ENCODE assay signal across 9 mouse cellular contexts in the genomic region with DNA sequence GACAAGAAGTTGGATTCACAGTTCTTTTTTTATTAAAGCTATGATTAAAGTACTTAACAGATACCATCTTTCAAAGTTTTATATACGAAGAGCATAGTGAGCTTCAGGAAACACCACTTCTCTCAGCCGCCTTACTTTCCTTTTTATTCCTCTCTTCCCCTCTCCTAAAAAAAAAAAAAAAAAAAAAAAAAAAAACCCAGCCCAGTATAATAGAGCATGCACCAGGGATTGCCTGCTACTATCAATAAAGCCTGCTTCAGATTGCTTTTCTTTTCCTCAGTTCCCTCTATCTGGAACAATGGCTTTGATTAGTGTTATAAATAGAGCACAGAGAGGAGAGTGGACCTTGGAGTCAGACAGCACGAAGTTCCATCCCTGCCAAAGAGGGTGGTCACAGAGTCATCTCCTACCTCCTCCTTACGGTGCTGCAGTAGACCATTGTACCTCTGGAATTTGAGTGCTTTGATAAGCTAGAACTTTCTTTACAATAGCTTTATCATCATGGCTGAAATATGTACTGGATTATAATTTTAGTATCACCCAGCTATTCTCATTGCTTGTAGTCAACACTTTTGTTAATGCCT. TPM values are rescaled to one million over a fixed set of nuclear protein-coding genes. Genes with fewer than 3 reads are reported as not detected.
DNase-seq lines count a peak whose midpoint lies in the region; ATAC-seq and TF ChIP-seq lines count a peak whose summit lies in the region.
"Had no signal": no experiment of that assay in that cellular context is flagged by ENCODE, and none has a peak within 500 bp of the region (broad histone marks: within the 10 kb centered on the region; RNA-seq: fewer than 3 reads in every experiment).

No protein-coding gene starts in this region.

- WGBS in kidney, adult 2 months = 41% methylated on average over 4 of the region's 4 CpGs
- WGBS in kidney, embryonic 14.5 days = 42% methylated on average over 4 of the region's 4 CpGs
- 33% methylated on average over 4 of the region's 4 CpGs for WGBS in forebrain, embryonic 15.5 days
- WGBS in midbrain, embryonic 13.5 days = 37% methylated on average over 4 of the region's 4 CpGs

- no peaks in the 10 kb centered on the region for H3K27me3 ChIP-seq in kidney, adult 2 months (replicated peaks; ENCODE audit: control insufficient read depth, insufficient read depth, low read length)
- H3K27me3 ChIP-seq in kidney, embryonic 14.5 days (ENCODE audit: control insufficient read depth, insufficient read depth, low read length) = peaks cover 6% of the 10 kb centered on the region; the same call in 1 of the 2 replicates
- H3K27me3 ChIP-seq in forebrain, embryonic 15.5 days = peaks cover 9% of the 10 kb centered on the region; the same call in 1 of the 2 replicates
- H3K27me3 ChIP-seq in midbrain, embryonic 13.5 days = peaks cover 17% of the 10 kb centered on the region

- H3K4me1 ChIP-seq in kidney, adult 2 months (ENCODE audit: control insufficient read depth, insufficient read depth, low read length) = peaks cover 9% of the 10 kb centered on the region; the same call in 1 of the 2 replicates
- H3K4me1 ChIP-seq in kidney, embryonic 14.5 days (ENCODE audit: control insufficient read depth, insufficient read depth, low read length) = peaks cover 8% of the 10 kb centered on the region
- peaks cover 43% of the 10 kb centered on the region for H3K4me1 ChIP-seq in forebrain, embryonic 15.5 days
- peaks cover 44% of the 10 kb centered on the region for H3K4me1 ChIP-seq in midbrain, embryonic 13.5 days (replicated peaks)

- no peaks in the 10 kb centered on the region for H3K9me3 ChIP-seq in kidney, embryonic 14.5 days (ENCODE audit: control insufficient read depth, low read length)
- H3K9me3 ChIP-seq in forebrain, embryonic 15.5 days = no peaks in the 10 kb centered on the region
- H3K9me3 ChIP-seq in midbrain, embryonic 13.5 days = no peaks in the 10 kb centered on the region

- H3K4me2 ChIP-seq in kidney, embryonic 14.5 days (replicated peaks; ENCODE audit: low read depth, low read length) = no peak overlapping the region
- peak overlapping the region; percentile 45 for H3K4me2 ChIP-seq in forebrain, embryonic 15.5 days (replicated peaks)
- H3K4me2 ChIP-seq in midbrain, embryonic 13.5 days (replicated peaks) = peak overlapping the region; percentile 65

- peak overlapping the region; percentile 36 for H3K4me3 ChIP-seq in kidney, adult 2 months (ENCODE audit: insufficient read depth, low read depth, low read length)
- H3K4me3 ChIP-seq in kidney, embryonic 14.5 days (ENCODE audit: low read length) = no peak overlapping the region
- H3K4me3 ChIP-seq in forebrain, embryonic 15.5 days = peak overlapping the region; percentile 32
- peak overlapping the region; percentile 42 for H3K4me3 ChIP-seq in midbrain, embryonic 13.5 days (replicated peaks)

- TF ChIP-seq CTCF in kidney, adult 2 months (conservative IDR thresholded peaks at IDR 0.05; ENCODE audit: insufficient read depth, insufficient read length, low read depth, low read length) = no peak

- peak; percentile 48 for DNase-seq in kidney, adult 2 months
- peak; percentile 19 for DNase-seq in heart, postnatal 4 days
- DNase-seq in ovary, postnatal 10 days (ENCODE audit: low spot score) = no peak
- no peak for DNase-seq in urinary bladder, postnatal 25 days (ENCODE audit: low spot score)
- DNase-seq: gastrocnemius, postnatal 36 days had no signal

- no peaks in the 10 kb centered on the region for H3K36me3 ChIP-seq in kidney, adult 2 months (ENCODE audit: control insufficient read depth, insufficient read depth, low read length)
- H3K36me3 ChIP-seq in kidney, embryonic 14.5 days (ENCODE audit: control insufficient read depth, insufficient read depth, low read length) = no peaks in the 10 kb centered on the region
- H3K36me3 ChIP-seq in forebrain, embryonic 15.5 days = no peaks in the 10 kb centered on the region
- no peaks in the 10 kb centered on the region for H3K36me3 ChIP-seq in midbrain, embryonic 13.5 days

- H3K9ac ChIP-seq in kidney, embryonic 14.5 days (ENCODE audit: low read depth, low read length) = no peak overlapping the region
- H3K9ac ChIP-seq in forebrain, embryonic 15.5 days (replicated peaks) = 0 out of 2 replicates have a peak overlapping the region, but pooled peaks have one; percentile 10
- peak overlapping the region; percentile 59 for H3K9ac ChIP-seq in midbrain, embryonic 13.5 days (replicated peaks)

- no peak for TF ChIP-seq POLR2A in kidney, adult 2 months (IDR thresholded peaks at IDR 0.05; ENCODE audit: low read depth, low read length)

- ATAC-seq in kidney, embryonic 14.5 days (ENCODE audit: low FRiP score, low TSS enrichment) = no peak
- no peak for ATAC-seq in forebrain, embryonic 15.5 days (replicated peaks)
- ATAC-seq in midbrain, embryonic 13.5 days = no peak
- ATAC-seq in CD4-positive, CD25-positive, alpha-beta regulatory T cell, adult 4 months = no peak

- H3K27ac ChIP-seq in kidney, adult 2 months (ENCODE audit: insufficient read depth, low read depth, low read length) = peak overlapping the region; percentile 72
- no peak overlapping the region for H3K27ac ChIP-seq in kidney, embryonic 14.5 days (ENCODE audit: low read depth, low read length)
- H3K27ac ChIP-seq in forebrain, embryonic 15.5 days (replicated peaks) = no peak overlapping the region
- no peak overlapping the region for H3K27ac ChIP-seq in midbrain, embryonic 13.5 days

RNA-seq across cellular contexts. Expression of a gene that starts 30.4 kb away (rescaled TPM):
- polyA plus RNA-seq in kidney, adult 2 months (2012; rRNA removed) = 32.0 and 43.0 TPM in 2 replicates
- 98.4 and 119 TPM in 2 replicates for polyA plus RNA-seq in kidney, embryonic 14.5 days (2014; fragmentation: Nextera tagmentation; extraction: Ambion mirVana)
- polyA plus RNA-seq in forebrain, embryonic 15.5 days (2015; fragmentation: Nextera tagmentation; extraction: Ambion mirVana) = 124 and 135 TPM in 2 replicates
- 10 to 100 TPM; 78.4 to 79.7 TPM for total RNA-seq in heart, postnatal 4 days (2021)
- 119 and 126 TPM in 2 replicates for polyA plus RNA-seq in midbrain, embryonic 13.5 days (2015; fragmentation: Nextera tagmentation; extraction: Ambion mirVana)
- 10 to 100 TPM in 1 of 2 experiments, 1 to 10 TPM in 1; 6.6 to 14.5 TPM for polyA plus RNA-seq in CD4-positive, CD25-positive, alpha-beta regulatory T cell, adult 4 months (2017; shearing (Covaris generic))

RNA-seq across cellular contexts. Expression of a gene that starts 31.4 kb away (rescaled TPM):
- polyA plus RNA-seq in kidney, adult 2 months (2012; rRNA removed) = 14.2 and 16.4 TPM in 2 replicates
- polyA plus RNA-seq in kidney, embryonic 14.5 days (2014; fragmentation: Nextera tagmentation; extraction: Ambion mirVana) = 0.83 and 1.0 TPM in 2 replicates
- polyA plus RNA-seq in forebrain, embryonic 15.5 days (2015; fragmentation: Nextera tagmentation; extraction: Ambion mirVana) = 7.4 and 10.1 TPM in 2 replicates
- 10 to 100 TPM; 38.5 to 45.0 TPM for total RNA-seq in heart, postnatal 4 days (2021)
- 7.7 and 11.0 TPM in 2 replicates for polyA plus RNA-seq in midbrain, embryonic 13.5 days (2015; fragmentation: Nextera tagmentation; extraction: Ambion mirVana)
- polyA plus RNA-seq in CD4-positive, CD25-positive, alpha-beta regulatory T cell, adult 4 months (2017; shearing (Covaris generic)) = not detected

Comparison
In these comparisons a context has a peak if more than half of its experiments do, and no peak if none do; other contexts are left out.
1. DNase-seq: peak in kidney, adult 2 months (single experiment) and heart, postnatal 4 days (single experiment); none in ovary, postnatal 10 days (single experiment) and urinary bladder, postnatal 25 days (single experiment).